10 mouse cellular contexts compared by ENCODE assay signal in the genomic region with DNA sequence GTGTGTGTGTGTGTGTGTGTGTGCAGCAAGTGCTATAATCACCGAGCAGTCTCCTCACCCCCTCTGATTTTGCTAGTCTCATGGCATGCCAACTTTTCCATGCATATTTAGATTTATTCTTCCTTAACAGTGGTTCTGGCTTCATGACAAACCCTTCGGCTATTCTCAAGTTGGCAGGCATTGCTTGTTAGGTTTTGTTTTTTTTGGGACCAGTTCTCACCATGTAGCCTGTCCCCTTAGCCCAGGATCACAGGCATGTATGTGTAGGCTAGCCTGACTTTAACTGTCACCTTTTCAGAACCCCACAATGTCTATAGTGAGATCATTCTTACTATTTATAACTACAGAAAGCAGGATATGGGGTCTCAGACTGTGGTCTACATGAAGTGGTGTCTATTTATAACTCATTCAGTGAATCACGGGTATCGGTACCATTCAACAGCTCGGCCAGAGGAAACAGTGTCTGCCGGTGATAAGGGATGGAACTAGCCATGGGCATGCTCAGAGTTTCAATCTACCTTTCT.
DNase-seq lines count a peak whose midpoint lies in the region; ATAC-seq lines count a peak whose summit lies in the region.
"Had no signal": no experiment of that assay in that cellular context is flagged by ENCODE, and none has a peak within 500 bp of the region (broad histone marks: within the 10 kb centered on the region; RNA-seq: fewer than 3 reads in every experiment).

No protein-coding gene starts in this region.

- DNase-seq in forebrain, embryonic 10.5 days (ENCODE audit: extremely low spot score, low spot score): no peak
- DNase-seq in kidney, adult 8-10 months: peak; percentile 54 to 63
- peak; percentile 72 for DNase-seq in brain, adult 2 months (ENCODE audit: low read depth, low spot score)
- peak; percentile 56 to 66 for DNase-seq in kidney, postnatal 36 days
- DNase-seq in adrenal gland, postnatal 4 days (ENCODE audit: low spot score in 2 of 2): no peak

- H3K27ac ChIP-seq in forebrain, embryonic 15.5 days (replicated peaks): peak overlapping the region; percentile 66
- H3K27ac ChIP-seq in forebrain, embryonic 10.5 days: no peak overlapping the region
- H3K27ac ChIP-seq in kidney, embryonic 15.5 days: no peak overlapping the region
- H3K27ac ChIP-seq: liver, embryonic 12.5 days; midbrain, embryonic 13.5 days had no signal

- no peaks in the 10 kb centered on the region for H3K27me3 ChIP-seq in forebrain, embryonic 15.5 days
- no peaks in the 10 kb centered on the region for H3K27me3 ChIP-seq in forebrain, embryonic 10.5 days (ENCODE audit: poor library complexity, severe bottlenecking)
- no peaks in the 10 kb centered on the region for H3K27me3 ChIP-seq in kidney, embryonic 15.5 days
- H3K27me3 ChIP-seq: midbrain, embryonic 13.5 days had no signal

- no peak overlapping the region for H3K9ac ChIP-seq in forebrain, embryonic 15.5 days (replicated peaks)
- no peak overlapping the region for H3K9ac ChIP-seq in kidney, embryonic 15.5 days
- H3K9ac ChIP-seq: liver, embryonic 12.5 days; midbrain, embryonic 13.5 days had no signal

- peak; percentile 60 for ATAC-seq in forebrain, embryonic 15.5 days (replicated peaks)
- ATAC-seq in kidney, embryonic 15.5 days (replicated peaks; ENCODE audit: low FRiP score): no peak
- no peak for ATAC-seq in inflammation-experienced regulatory T-cells, adult 6 months
- ATAC-seq: liver, embryonic 12.5 days; midbrain, embryonic 13.5 days had no signal

- H3K36me3 ChIP-seq in forebrain, embryonic 15.5 days: no peaks in the 10 kb centered on the region
- no peaks in the 10 kb centered on the region for H3K36me3 ChIP-seq in forebrain, embryonic 10.5 days (replicated peaks)
- no peaks in the 10 kb centered on the region for H3K36me3 ChIP-seq in kidney, embryonic 15.5 days
- H3K36me3 ChIP-seq: liver, embryonic 12.5 days; midbrain, embryonic 13.5 days had no signal

- no peak overlapping the region for H3K4me3 ChIP-seq in forebrain, embryonic 15.5 days
- no peak overlapping the region for H3K4me3 ChIP-seq in forebrain, embryonic 10.5 days
- no peak overlapping the region for H3K4me3 ChIP-seq in kidney, embryonic 15.5 days (replicated peaks)
- H3K4me3 ChIP-seq: liver, embryonic 12.5 days; midbrain, embryonic 13.5 days had no signal

- no peaks in the 10 kb centered on the region for H3K9me3 ChIP-seq in forebrain, embryonic 15.5 days
- no peaks in the 10 kb centered on the region for H3K9me3 ChIP-seq in forebrain, embryonic 10.5 days
- H3K9me3 ChIP-seq in kidney, embryonic 15.5 days (replicated peaks): no peaks in the 10 kb centered on the region
- H3K9me3 ChIP-seq: liver, embryonic 12.5 days; midbrain, embryonic 13.5 days had no signal

- no peak overlapping the region for H3K4me2 ChIP-seq in forebrain, embryonic 15.5 days (replicated peaks)
- H3K4me2 ChIP-seq in kidney, embryonic 15.5 days: no peak overlapping the region
- H3K4me2 ChIP-seq: liver, embryonic 12.5 days; midbrain, embryonic 13.5 days had no signal

- WGBS in forebrain, embryonic 15.5 days: 52% methylated on average over 6 of the region's 6 CpGs
- 83% methylated on average over 6 of the region's 6 CpGs for WGBS in forebrain, embryonic 10.5 days
- 67% methylated on average over 6 of the region's 6 CpGs for WGBS in kidney, embryonic 15.5 days

- peaks cover 30% of the 10 kb centered on the region for H3K4me1 ChIP-seq in forebrain, embryonic 15.5 days
- H3K4me1 ChIP-seq in forebrain, embryonic 10.5 days: no peaks in the 10 kb centered on the region
- H3K4me1 ChIP-seq in kidney, embryonic 15.5 days: peaks cover 4% of the 10 kb centered on the region
- H3K4me1 ChIP-seq: liver, embryonic 12.5 days; midbrain, embryonic 13.5 days had no signal

Comparison
In these comparisons a context has a peak if more than half of its experiments do, and no peak if none do; other contexts are left out.
1. DNase-seq: peak in kidney, adult 8-10 months (2 of 2), brain, adult 2 months (single experiment) and kidney, postnatal 36 days (2 of 2); none in forebrain, embryonic 10.5 days (single experiment) and adrenal gland, postnatal 4 days (0 of 2).